Mouse (Mus musculus) ES-E14 (cell line): ENCODE measurements at regions not wholly inside any gene's neighbourhood (a gene's known extent, or its start where the extent isn't known, plus 50 kb on each side); places are given as distances from the start of the nearest gene placed in this dataset.

Experiments
- CHD2 ChIP-seq: IDR thresholded peaks from 2 replicates; pipeline ENCODE4 v1.6.1; 2014; ENCODE audit warnings: mild to moderate bottlenecking, low read depth, low read length, inconsistent platforms
- HCFC1 ChIP-seq: IDR thresholded peaks from 2 replicates; pipeline ENCODE4 v1.6.1; 2012; ENCODE audit warnings: low read length, inconsistent platforms, borderline replicate concordance; ENCODE audit not compliant: insufficient read depth
- MAFK ChIP-seq: IDR thresholded peaks from 2 replicates; pipeline ENCODE4 v1.6.1; 2014; ENCODE audit warnings: mild to moderate bottlenecking, low read depth, low read length, inconsistent platforms; ENCODE audit not compliant: insufficient read depth
- ZC3H11A ChIP-seq: IDR thresholded peaks from 2 replicates; pipeline ENCODE4 v1.6.1; 2012; ENCODE audit warnings: low read depth, mild to moderate bottlenecking, inconsistent platforms, low read length, borderline replicate concordance
- ZNF384 ChIP-seq: IDR thresholded peaks from 2 replicates; pipeline ENCODE4 v1.6.1; 2012; ENCODE audit warnings: low read depth, low read length, inconsistent platforms

GRCm38 (mm10) chr6:82293507-82293906, 108.6 kb upstream of the Tacr1 start:
- no peak for TF ChIP-seq ZC3H11A
- TF ChIP-seq MAFK, result no peak
- no peak for TF ChIP-seq ZNF384
- no peak for TF ChIP-seq CHD2
- no peak for TF ChIP-seq HCFC1
